Mouse (Mus musculus): ENCODE data around the gene Adi1.

DNA sequence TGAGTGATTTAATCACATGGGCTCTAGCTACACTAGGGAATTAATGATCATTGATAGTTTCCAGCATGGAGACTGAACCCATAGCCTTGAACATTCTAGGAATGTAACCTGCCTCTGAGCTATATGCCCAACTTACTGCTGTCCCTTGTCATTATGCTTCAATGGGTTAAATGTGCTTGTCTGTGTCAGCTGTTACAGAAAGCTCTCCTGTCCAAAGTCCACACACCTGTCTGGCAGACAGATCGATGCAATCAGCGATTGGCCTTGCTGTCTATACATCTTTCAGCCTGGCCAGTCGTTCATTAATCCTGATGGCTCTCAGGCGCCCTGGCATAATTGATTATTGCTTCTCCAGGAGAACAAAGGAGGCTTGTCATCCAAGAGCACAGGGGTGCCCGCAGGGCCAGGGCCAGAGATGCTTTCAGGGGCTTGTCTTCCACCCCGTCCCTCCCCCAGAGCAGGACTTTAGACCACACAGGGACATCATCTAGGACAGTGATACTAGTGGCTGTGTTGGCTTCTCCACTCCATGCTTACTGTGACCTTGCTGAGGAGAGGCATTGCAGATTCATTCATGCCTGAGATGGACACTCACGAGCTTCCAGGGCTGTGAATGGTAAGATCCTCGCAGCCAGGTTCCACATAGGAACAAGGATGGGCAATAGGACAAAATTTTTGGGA lies 11.3 kb downstream of the Adi1 start:
- TF ChIP-seq CTCF (IDR thresholded peaks at IDR 0.05; ENCODE audit: borderline replicate concordance, extremely low read depth, insufficient read depth, insufficient read length), result no peak
- TF ChIP-seq POLR2A (IDR thresholded peaks at IDR 0.05; ENCODE audit: borderline replicate concordance, extremely low read depth, insufficient read depth, insufficient read length, poor library complexity, severe bottlenecking), result no peak
